Mouse (Mus musculus) ES-Bruce4 (cell line): ENCODE results near the gene Cnnm3.

Experiments
- CTCF ChIP-seq: IDR thresholded peaks from one replicate; pipeline ENCODE4 v1.8.1; 2011; ENCODE audit warnings: low read depth, low read length
- POLR2A ChIP-seq: IDR thresholded peaks from one replicate; pipeline ENCODE4 v1.8.1; 2011; ENCODE audit warnings: low read length; ENCODE audit not compliant: insufficient read depth

DNA sequence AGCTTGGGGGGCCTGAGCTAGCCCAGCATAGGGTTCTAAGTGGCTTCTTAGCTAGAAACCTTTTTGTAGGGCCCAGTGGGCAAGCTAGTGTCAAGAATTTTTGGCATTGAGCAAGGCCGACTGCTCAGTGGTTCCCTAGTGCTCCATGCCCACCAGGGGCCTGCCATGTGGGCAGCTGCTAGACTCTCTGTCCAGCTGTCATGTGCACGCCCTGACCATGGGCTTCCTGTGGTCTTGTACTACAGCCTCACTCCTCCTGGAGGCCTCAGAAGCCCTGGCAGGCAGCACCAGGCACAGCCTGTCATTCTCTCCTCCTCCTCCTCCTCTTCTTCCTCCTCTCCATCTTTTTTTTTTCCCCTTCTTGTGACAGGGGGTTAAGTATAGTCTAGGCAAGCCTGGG lies 14.4 kb upstream of the Cnnm3 start:
- TF ChIP-seq CTCF (no peak), POLR2A (no peak)
